Mouse (Mus musculus): Measurements from ENCODE around the gene Aprt. TPM values are rescaled to one million over a fixed set of nuclear protein-coding genes. Genes with fewer than 3 reads are reported as not detected.
A peak's percentile ranks its signal among the peaks of the same experiment; 100 is the strongest.

Gene Aprt
- 183 and 187 TPM in 2 replicates for polyA plus RNA-seq (2014; fragmentation: Nextera tagmentation; extraction: Ambion mirVana)

- Histone ChIP-seq H3K4me1 (replicated peaks; ENCODE audit: control insufficient read depth, insufficient read depth, low read length) (peaks cover 22% of the 10 kb centered on the region), H3K9me3 (ENCODE audit: control insufficient read depth, low read length) (no peaks in the 10 kb centered on the region), H3K9ac (peak within 1 kb of the TSS; percentile 80), H3K36me3 (replicated peaks; ENCODE audit: control insufficient read depth, insufficient read depth) (peaks cover 5% of the 10 kb centered on the region; the same call in 1 of the 2 replicates), H3K4me3 (replicated peaks; ENCODE audit: low read length) (peak within 1 kb of the TSS; percentile 53), H3K4me2 (replicated peaks) (peak within 1 kb of the TSS; percentile 75), H3K27me3 (ENCODE audit: control insufficient read depth, insufficient read depth, low read length) (no peaks in the 10 kb centered on the region), H3K27ac (peak within 1 kb of the TSS; percentile 66)
- DNase-seq (ENCODE audit: low spot score) (peak; percentile 89), ATAC-seq (ENCODE audit: low FRiP score) (peak; percentile 88)
- WGBS: under 1% methylated on average over 39 of the region's 39 CpGs
Measured at GRCm38 (mm10) chr8:122576648-122577022, at the start of gene Aprt. Gene Aprt (minus strand): TSS chr8:122576909.

- H3K27me3 ChIP-seq (ENCODE audit: control insufficient read depth, insufficient read depth, low read length): no peaks in the 10 kb centered on the region
- H3K4me2 ChIP-seq (replicated peaks): no peak overlapping the region
- 87% methylated on average over 9 of the region's 9 CpGs for WGBS
- no peak overlapping the region for H3K27ac ChIP-seq
- peaks cover 30% of the 10 kb centered on the region for H3K36me3 ChIP-seq (replicated peaks; ENCODE audit: control insufficient read depth, insufficient read depth)
- no peaks in the 10 kb centered on the region for H3K4me1 ChIP-seq (replicated peaks; ENCODE audit: control insufficient read depth, insufficient read depth, low read length)
- no peak for DNase-seq (ENCODE audit: low spot score)
- H3K9me3 ChIP-seq (ENCODE audit: control insufficient read depth, low read length): no peaks in the 10 kb centered on the region
- no peak overlapping the region for H3K4me3 ChIP-seq (replicated peaks; ENCODE audit: low read length)
- H3K9ac ChIP-seq: no peak overlapping the region
- ATAC-seq (ENCODE audit: low FRiP score): no peak
Measured at GRCm38 (mm10) chr8:122625811-122626210, 49.1 kb upstream of the Aprt start.

- Histone ChIP-seq H3K27ac (no peak overlapping the region), H3K4me2 (replicated peaks) (no peak overlapping the region), H3K36me3 (replicated peaks; ENCODE audit: control insufficient read depth, insufficient read depth) (peaks cover 20% of the 10 kb centered on the region), H3K4me3 (replicated peaks; ENCODE audit: low read length) (no peak overlapping the region), H3K9me3 (ENCODE audit: control insufficient read depth, low read length) (no peaks in the 10 kb centered on the region), H3K27me3 (ENCODE audit: control insufficient read depth, insufficient read depth, low read length) (no peaks in the 10 kb centered on the region), H3K4me1 (replicated peaks; ENCODE audit: control insufficient read depth, insufficient read depth, low read length) (no peaks in the 10 kb centered on the region; the same call in 1 of the 2 replicates), H3K9ac (no peak overlapping the region)
- ATAC-seq (ENCODE audit: low FRiP score) (no peak), DNase-seq (ENCODE audit: low spot score) (no peak)
- 70% methylated on average over 5 of the region's 5 CpGs for WGBS
Measured at GRCm38 (mm10) chr8:122624653-122625052, 47.9 kb upstream of the Aprt start.

GRCm38 (mm10) chr8:122623844-122624642 lies 47.3 kb upstream of the Aprt start:
- no peak for ATAC-seq (ENCODE audit: low FRiP score)
- Histone ChIP-seq H3K4me1 (replicated peaks; ENCODE audit: control insufficient read depth, insufficient read depth, low read length) (no peaks in the 10 kb centered on the region; the same call in 1 of the 2 replicates), H3K4me2 (replicated peaks) (no peak overlapping the region), H3K4me3 (replicated peaks; ENCODE audit: low read length) (no peak overlapping the region), H3K27ac (no peak overlapping the region), H3K27me3 (ENCODE audit: control insufficient read depth, insufficient read depth, low read length) (no peaks in the 10 kb centered on the region), H3K9ac (no peak overlapping the region), H3K9me3 (ENCODE audit: control insufficient read depth, low read length) (no peaks in the 10 kb centered on the region), H3K36me3 (replicated peaks; ENCODE audit: control insufficient read depth, insufficient read depth) (peaks cover 13% of the 10 kb centered on the region)
- WGBS: 91% methylated on average over 17 of the region's 17 CpGs
- no peak for DNase-seq (ENCODE audit: low spot score)

- 78% methylated on average over 6 of the region's 6 CpGs for WGBS
- H3K4me2 ChIP-seq (replicated peaks): no peak within 1 kb of the TSS
- no peaks in the 10 kb centered on the region for H3K9me3 ChIP-seq (ENCODE audit: control insufficient read depth, low read length)
- no peaks in the 10 kb centered on the region for H3K27me3 ChIP-seq (ENCODE audit: control insufficient read depth, insufficient read depth, low read length)
- DNase-seq (ENCODE audit: low spot score): no peak
- no peak within 1 kb of the TSS for H3K9ac ChIP-seq
- no peak within 1 kb of the TSS for H3K27ac ChIP-seq
- ATAC-seq (ENCODE audit: low FRiP score): no peak
- no peaks in the 10 kb centered on the region; the same call in 1 of the 2 replicates for H3K4me1 ChIP-seq (replicated peaks; ENCODE audit: control insufficient read depth, insufficient read depth, low read length)
- H3K4me3 ChIP-seq (replicated peaks; ENCODE audit: low read length): no peak within 1 kb of the TSS
- 0 out of 2 replicates have a peak, but pooled peaks cover 1% of the 10 kb centered on the region for H3K36me3 ChIP-seq (replicated peaks; ENCODE audit: control insufficient read depth, insufficient read depth)
Measured at GRCm38 (mm10) chr8:122622727-122623126, 46.0 kb upstream of the Aprt start, which contains the start of gene Pabpn1l. Gene Pabpn1l (minus strand): TSS chr8:122622739.

GRCm38 (mm10) chr8:122620446-122620845 lies 43.7 kb upstream of the Aprt start:
- Histone ChIP-seq H3K36me3 (replicated peaks; ENCODE audit: control insufficient read depth, insufficient read depth) (0 out of 2 replicates have a peak, but pooled peaks cover 6% of the 10 kb centered on the region), H3K4me2 (replicated peaks) (no peak overlapping the region), H3K4me1 (replicated peaks; ENCODE audit: control insufficient read depth, insufficient read depth, low read length) (no peaks in the 10 kb centered on the region; the same call in 1 of the 2 replicates), H3K27me3 (ENCODE audit: control insufficient read depth, insufficient read depth, low read length) (no peaks in the 10 kb centered on the region), H3K27ac (no peak overlapping the region), H3K9ac (no peak overlapping the region), H3K4me3 (replicated peaks; ENCODE audit: low read length) (no peak overlapping the region), H3K9me3 (ENCODE audit: control insufficient read depth, low read length) (no peaks in the 10 kb centered on the region)
- DNase-seq (ENCODE audit: low spot score) (no peak), ATAC-seq (ENCODE audit: low FRiP score) (no peak)
- WGBS: 44% methylated on average over 5 of the region's 5 CpGs

GRCm38 (mm10) chr8:122618660-122619378 lies 42.1 kb upstream of the Aprt start:
- Histone ChIP-seq H3K36me3 (replicated peaks; ENCODE audit: control insufficient read depth, insufficient read depth) (peaks cover 13% of the 10 kb centered on the region), H3K27me3 (ENCODE audit: control insufficient read depth, insufficient read depth, low read length) (no peaks in the 10 kb centered on the region), H3K4me2 (replicated peaks) (no peak overlapping the region), H3K27ac (no peak overlapping the region), H3K4me3 (replicated peaks; ENCODE audit: low read length) (no peak overlapping the region), H3K4me1 (replicated peaks; ENCODE audit: control insufficient read depth, insufficient read depth, low read length) (no peaks in the 10 kb centered on the region; the same call in 1 of the 2 replicates), H3K9ac (no peak overlapping the region), H3K9me3 (ENCODE audit: control insufficient read depth, low read length) (no peaks in the 10 kb centered on the region)
- DNase-seq (ENCODE audit: low spot score): no peak
- no peak for ATAC-seq (ENCODE audit: low FRiP score)
- 74% methylated on average over 6 of the region's 6 CpGs for WGBS

GRCm38 (mm10) chr8:122617947-122618546 lies 41.3 kb upstream of the Aprt start:
- no peak for ATAC-seq (ENCODE audit: low FRiP score)
- Histone ChIP-seq H3K27ac (no peak overlapping the region), H3K9ac (no peak overlapping the region)

More at GRCm38 (mm10) chr8:122617947-122618546, 41.3 kb upstream of the Aprt start:
- H3K4me1 ChIP-seq (replicated peaks; ENCODE audit: control insufficient read depth, insufficient read depth, low read length): no peaks in the 10 kb centered on the region; the same call in 1 of the 2 replicates
- H3K27me3 ChIP-seq (ENCODE audit: control insufficient read depth, insufficient read depth, low read length): no peaks in the 10 kb centered on the region
- 26% methylated on average over 5 of the region's 7 CpGs for WGBS
- H3K4me3 ChIP-seq (replicated peaks; ENCODE audit: low read length): no peak overlapping the region
- DNase-seq (ENCODE audit: low spot score): peak; percentile 89
- H3K36me3 ChIP-seq (replicated peaks; ENCODE audit: control insufficient read depth, insufficient read depth): peaks cover 13% of the 10 kb centered on the region
- no peaks in the 10 kb centered on the region for H3K9me3 ChIP-seq (ENCODE audit: control insufficient read depth, low read length)
- no peak overlapping the region for H3K4me2 ChIP-seq (replicated peaks)
